Mouse (Mus musculus) lung, postnatal 0 days (tissue): ENCODE results near the gene Nmu. TPM values are rescaled to one million over a fixed set of nuclear protein-coding genes. Genes with fewer than 3 reads are reported as not detected.

ENCODE experiments used
- ATAC-seq: fragments of 200-750 bp; cut with Nextera tagmentation; 2 replicates; pipeline ENCODE4 v1.8.0; 2017; ENCODE audit warnings: moderate library complexity
- DNase-seq: peaks from one replicate; pipeline ENCODE4 v3.0.0-alpha.2; 2016; ENCODE audit warnings: low spot score
- H3K27ac ChIP-seq: fragments of 300-500 bp; sonication (generic); 2 replicates; pipeline ENCODE4 v1.5.1; 2014; ENCODE audit warnings: antibody characterized with exemption, mild to moderate bottlenecking, low read length, mixed read lengths
- H3K27me3 ChIP-seq: fragments of 300-500 bp; sonication (generic); replicated peaks from 2 replicates; pipeline ENCODE4 v1.6.1; 2014; ENCODE audit warnings: low read length, mixed read lengths; ENCODE audit not compliant: insufficient read depth
- H3K36me3 ChIP-seq: fragments of 300-500 bp; sonication (generic); 2 replicates; pipeline ENCODE4 v1.6.1; 2014; ENCODE audit warnings: low read length, mixed read lengths; ENCODE audit not compliant: insufficient read depth
- H3K4me1 ChIP-seq: fragments of 300-500 bp; sonication (generic); 2 replicates; pipeline ENCODE4 v1.6.1; 2014; ENCODE audit warnings: antibody characterized with exemption, low read depth, low read length, mixed read lengths; ENCODE audit not compliant: insufficient read depth
- H3K4me2 ChIP-seq: fragments of 300-500 bp; sonication (generic); replicated peaks from 2 replicates; pipeline ENCODE4 v1.6.1; 2014; ENCODE audit warnings: low read depth, mild to moderate bottlenecking, low read length, moderate library complexity, mixed read lengths
- H3K4me3 ChIP-seq: fragments of 300-500 bp; sonication (generic); 2 replicates; pipeline ENCODE4 v1.5.1; 2014; ENCODE audit warnings: low read depth, low read length
- H3K9ac ChIP-seq: fragments of 300-500 bp; sonication (generic); replicated peaks from 2 replicates; pipeline ENCODE4 v1.6.1; 2014; ENCODE audit warnings: low read depth, mild to moderate bottlenecking
- H3K9me3 ChIP-seq: fragments of 300-500 bp; sonication (generic); 2 replicates; pipeline ENCODE4 v1.6.1; 2016; ENCODE audit warnings: low read length, mixed read lengths
- CTCF ChIP-seq: IDR thresholded peaks from 2 replicates; pipeline ENCODE4 v1.5.1; 2016; ENCODE audit warnings: antibody characterized with exemption, mild to moderate bottlenecking
- EP300 ChIP-seq: IDR thresholded peaks from 2 replicates; pipeline ENCODE4 v1.6.1; 2016; ENCODE audit warnings: antibody characterized with exemption, mild to moderate bottlenecking, control low read depth
- WGBS: fragments of 180-500 bp; shearing (Covaris S2); extraction: QIAGEN DNeasy Blood & Tissue Kit; methylation state at CpG from one replicate; pipeline ENCODE4 v1.1.7; 2014; 5-methylcytosine and 5-hydroxymethylcytosine counted together
- polyA plus RNA-seq: library from polyadenylated mRNA; unstranded; fragments of >200 nt; fragmentation: Nextera tagmentation; extraction: Ambion mirVana; gene quantifications from 2 replicates; pipeline ENCODE4 v1.2.1, GENCODE M21; 2015

Nmu gene
- polyA plus RNA-seq, 1 experiment from 2014 or later = 0.29 TPM

DNA sequence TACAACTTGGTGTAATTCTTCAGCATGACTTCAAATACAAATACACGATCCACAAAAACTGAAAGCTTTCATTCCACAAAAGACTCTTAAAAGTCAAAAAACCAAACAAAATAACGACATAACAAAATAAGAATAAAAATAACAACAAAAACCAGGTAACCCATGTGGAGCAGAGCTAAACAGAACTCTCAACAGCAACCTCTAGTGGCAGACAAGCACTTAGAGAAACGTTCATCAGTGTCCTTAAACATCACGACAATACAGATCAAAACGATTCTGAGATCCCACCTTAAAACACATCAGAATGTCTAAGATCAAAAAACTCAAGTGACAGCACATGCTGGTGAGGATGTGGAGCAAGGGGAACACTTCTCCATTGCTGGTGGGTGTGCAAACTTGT is 76.5 kb downstream of the Nmu start:
- no peak for ATAC-seq
- Histone ChIP-seq H3K9ac (no peak overlapping the region), H3K27ac (no peak overlapping the region), H3K36me3 (no peaks in the 10 kb centered on the region), H3K4me2 (no peak overlapping the region), H3K4me1 (no peaks in the 10 kb centered on the region), H3K4me3 (no peak overlapping the region), H3K27me3 (no peaks in the 10 kb centered on the region), H3K9me3 (no peaks in the 10 kb centered on the region)
- no peak for TF ChIP-seq CTCF
- TF ChIP-seq EP300 = no peak
- no peak for DNase-seq
- WGBS = 71% methylated on average over 5 of the region's 5 CpGs

DNA sequence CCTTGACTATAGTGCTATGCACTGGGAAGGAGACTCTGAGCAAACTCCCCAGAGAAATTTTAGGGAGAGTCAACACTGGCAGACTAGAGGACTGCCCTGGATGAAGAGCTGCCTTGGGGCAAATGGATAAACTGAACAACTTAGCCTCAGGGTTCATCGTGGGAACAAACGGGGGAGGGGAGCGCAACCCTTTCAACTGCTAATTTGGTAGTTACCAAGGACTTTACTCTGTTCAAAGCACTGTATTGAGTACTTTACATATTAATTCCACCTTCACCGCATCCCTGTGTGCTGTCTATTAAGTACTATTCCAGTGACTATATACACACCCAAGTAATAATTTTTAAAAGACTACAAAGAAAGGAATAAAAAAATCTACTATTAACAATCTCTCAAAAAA is 77.9 kb downstream of the Nmu start:
- TF ChIP-seq CTCF = no peak
- no peak for TF ChIP-seq EP300
- Histone ChIP-seq H3K4me1 (no peaks in the 10 kb centered on the region), H3K9me3 (no peaks in the 10 kb centered on the region), H3K4me3 (no peak overlapping the region), H3K27ac (no peak overlapping the region), H3K27me3 (no peaks in the 10 kb centered on the region), H3K4me2 (no peak overlapping the region), H3K9ac (no peak overlapping the region), H3K36me3 (no peaks in the 10 kb centered on the region)
- DNase-seq = no peak
- WGBS = 81% methylated on average over 4 of the region's 4 CpGs
- ATAC-seq = no peak

DNA sequence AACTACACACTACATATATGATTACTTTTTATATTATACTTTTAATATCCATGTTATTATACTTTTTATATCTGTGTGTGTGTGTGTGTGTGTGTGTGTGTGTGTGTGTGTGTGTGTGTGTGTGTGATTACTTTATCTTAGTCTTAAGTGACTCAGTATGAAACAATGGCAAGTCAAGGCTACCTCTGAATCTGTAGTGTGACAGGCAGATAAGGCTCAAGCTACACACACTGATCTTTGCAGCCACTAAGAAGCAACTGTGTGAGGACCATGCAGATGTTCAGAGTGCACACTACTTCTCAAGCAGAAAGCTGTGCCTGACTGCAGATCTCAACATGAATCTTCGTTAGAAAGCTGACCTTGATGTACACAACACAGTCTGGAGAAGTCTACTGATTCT is 79.7 kb downstream of the Nmu start:
- Histone ChIP-seq H3K4me2 (no peak overlapping the region), H3K27me3 (no peaks in the 10 kb centered on the region), H3K4me1 (no peaks in the 10 kb centered on the region), H3K4me3 (no peak overlapping the region), H3K27ac (no peak overlapping the region), H3K36me3 (no peaks in the 10 kb centered on the region), H3K9me3 (no peaks in the 10 kb centered on the region), H3K9ac (no peak overlapping the region)
- ATAC-seq (no peak), DNase-seq (no peak)
- WGBS = 44% methylated on average over 1 of the region's 1 CpGs
- no peak for TF ChIP-seq CTCF
- TF ChIP-seq EP300 = no peak

Other genes starting within 250 kb of the Nmu start
- gene Srd5a3, start 223.5 kb downstream of the Nmu start, polyA plus RNA-seq = 48.1 and 49.3 TPM in 2 replicates
- 107 and 112 TPM in 2 replicates for gene Tmem165, start 179.9 kb downstream of the Nmu start, polyA plus RNA-seq
- gene Clock, start 59.0 kb downstream of the Nmu start, polyA plus RNA-seq = 11.4 and 11.5 TPM in 2 replicates
- not detected in 2 replicates for gene Pdcl2, start 32.6 kb downstream of the Nmu start, polyA plus RNA-seq
- gene Gm7271, start 120.3 kb upstream of the Nmu start, polyA plus RNA-seq = not detected in 2 replicates
- 13.9 and 14.0 TPM in 2 replicates for gene Exoc1, start 165.5 kb upstream of the Nmu start, polyA plus RNA-seq
- 3.8 and 4.1 TPM in 2 replicates for gene Cep135, start 224.9 kb upstream of the Nmu start, polyA plus RNA-seq